Mouse (Mus musculus) ES-Bruce4 (cell line): Measurements from ENCODE around the gene Uspl1. TPM values are rescaled to one million over a fixed set of nuclear protein-coding genes. Genes with fewer than 3 reads are reported as not detected.

Experiments
- H3K27ac ChIP-seq: 2 replicates; pipeline ENCODE4 v1.5.1; 2012; ENCODE audit warnings: low read length, inconsistent platforms; ENCODE audit not compliant: insufficient read depth
- H3K27me3 ChIP-seq: 2 replicates; pipeline ENCODE4 v1.6.1; 2012; ENCODE audit warnings: mild to moderate bottlenecking, low read length, inconsistent platforms; ENCODE audit not compliant: control insufficient read depth, poor library complexity, insufficient read depth, severe bottlenecking
- H3K36me3 ChIP-seq: 2 replicates; pipeline ENCODE4 v1.6.1; 2012; ENCODE audit warnings: inconsistent platforms, mild to moderate bottlenecking, low read length, moderate library complexity; ENCODE audit not compliant: control insufficient read depth, poor library complexity, insufficient read depth, severe bottlenecking
- H3K4me1 ChIP-seq: one replicate; pipeline ENCODE4 v1.8.1; 2011; ENCODE audit warnings: low read length; ENCODE audit not compliant: control insufficient read depth, insufficient read depth
- H3K4me3 ChIP-seq: 2 replicates; pipeline ENCODE4 v1.5.1; 2011; ENCODE audit warnings: low read depth, mild to moderate bottlenecking, low read length
- H3K9ac ChIP-seq: 2 replicates; pipeline ENCODE4 v1.6.1; 2012; ENCODE audit warnings: low read depth, mild to moderate bottlenecking, inconsistent platforms; ENCODE audit not compliant: poor library complexity, severe bottlenecking
- H3K9me3 ChIP-seq: replicated peaks from 2 replicates; pipeline ENCODE4 v1.6.1; 2012; ENCODE audit warnings: mild to moderate bottlenecking, low read length, inconsistent platforms; ENCODE audit not compliant: control insufficient read depth, poor library complexity, insufficient read depth, severe bottlenecking
- CTCF ChIP-seq: IDR thresholded peaks from one replicate; pipeline ENCODE4 v1.8.1; 2011; ENCODE audit warnings: low read depth, low read length
- EP300 ChIP-seq: IDR thresholded peaks from 2 replicates; pipeline ENCODE4 v1.6.1; 2011; ENCODE audit warnings: low read depth, low read length; ENCODE audit not compliant: insufficient read depth
- POLR2A ChIP-seq: IDR thresholded peaks from one replicate; pipeline ENCODE4 v1.8.1; 2011; ENCODE audit warnings: low read length; ENCODE audit not compliant: insufficient read depth
- polyA plus RNA-seq: library from polyadenylated mRNA; stranded (reverse); fragments of >200 nt; gene quantifications from 2 replicates; pipeline ENCODE4 v1.2.4, GENCODE M21; 2011; ENCODE audit warnings: low read depth; ENCODE audit not compliant: missing spikeins, insufficient read depth, insufficient read length

The Uspl1 gene
- polyA plus RNA-seq, 1 experiment, result 63.8 TPM

- Histone ChIP-seq H3K4me1 (no peaks in the 10 kb centered on the region), H3K27me3 (no peaks in the 10 kb centered on the region), H3K27ac (no peak overlapping the region), H3K9ac (no peak overlapping the region), H3K36me3 (no peaks in the 10 kb centered on the region), H3K9me3 (no peaks in the 10 kb centered on the region), H3K4me3 (no peak overlapping the region)
- TF ChIP-seq EP300 (no peak), POLR2A (no peak)
These were observed 19.3 kb upstream of the Uspl1 start for GRCm38 (mm10) chr5:149164881-149165280.

- H3K27ac ChIP-seq, result no peak overlapping the region
- no peak overlapping the region for H3K4me3 ChIP-seq
- no peaks in the 10 kb centered on the region for H3K27me3 ChIP-seq
- H3K9me3 ChIP-seq, result no peaks in the 10 kb centered on the region
- no peak for TF ChIP-seq POLR2A
- no peak for TF ChIP-seq EP300
- no peak for TF ChIP-seq CTCF
- H3K36me3 ChIP-seq, result no peaks in the 10 kb centered on the region
- no peaks in the 10 kb centered on the region for H3K4me1 ChIP-seq
- H3K9ac ChIP-seq, result no peak overlapping the region
These were observed 18.1 kb upstream of the Uspl1 start for GRCm38 (mm10) chr5:149166011-149166410.

- no peak overlapping the region for H3K4me3 ChIP-seq
- H3K9ac ChIP-seq, result no peak overlapping the region
- H3K27ac ChIP-seq, result no peak overlapping the region
- no peaks in the 10 kb centered on the region for H3K27me3 ChIP-seq
- no peaks in the 10 kb centered on the region for H3K9me3 ChIP-seq
- H3K36me3 ChIP-seq, result no peaks in the 10 kb centered on the region
- H3K4me1 ChIP-seq, result no peaks in the 10 kb centered on the region
- TF ChIP-seq CTCF (no peak), EP300 (no peak), POLR2A (no peak)
These were observed 16.1 kb upstream of the Uspl1 start for GRCm38 (mm10) chr5:149168051-149168450.

GRCm38 (mm10) chr5:149168816-149169215 is 15.3 kb upstream of the Uspl1 start:
- Histone ChIP-seq H3K27me3 (no peaks in the 10 kb centered on the region), H3K36me3 (no peaks in the 10 kb centered on the region), H3K4me3 (no peak overlapping the region), H3K4me1 (no peaks in the 10 kb centered on the region), H3K9ac (no peak overlapping the region), H3K27ac (no peak overlapping the region), H3K9me3 (no peaks in the 10 kb centered on the region)
- no peak for TF ChIP-seq CTCF
- TF ChIP-seq POLR2A, result no peak
- TF ChIP-seq EP300, result no peak

GRCm38 (mm10) chr5:149170841-149171588 is 13.1 kb upstream of the Uspl1 start:
- Histone ChIP-seq H3K36me3 (no peaks in the 10 kb centered on the region), H3K9me3 (no peaks in the 10 kb centered on the region), H3K9ac (no peak overlapping the region), H3K4me3 (no peak overlapping the region), H3K27ac (no peak overlapping the region), H3K4me1 (no peaks in the 10 kb centered on the region), H3K27me3 (no peaks in the 10 kb centered on the region)
- no peak for TF ChIP-seq EP300
- no peak for TF ChIP-seq CTCF
- TF ChIP-seq POLR2A, result no peak

GRCm38 (mm10) chr5:149172246-149172645 is 11.9 kb upstream of the Uspl1 start:
- Histone ChIP-seq H3K4me3 (no peak overlapping the region), H3K4me1 (no peaks in the 10 kb centered on the region), H3K27ac (no peak overlapping the region), H3K9ac (no peak overlapping the region), H3K36me3 (no peaks in the 10 kb centered on the region), H3K27me3 (no peaks in the 10 kb centered on the region), H3K9me3 (no peaks in the 10 kb centered on the region)
- TF ChIP-seq EP300 (no peak), CTCF (no peak), POLR2A (no peak)
